Mouse (Mus musculus): Measurements from ENCODE around the gene Zfr.
"Not testable (repeated sequence)": the region's sequence is repeated elsewhere in the genome, so short reads cannot be mapped to it uniquely, and the experiment has no call there.

The Zfr gene

GRCm38 (mm10) chr15:12214531-12215414 is 97.1 kb downstream of the Zfr start:
- no peak for DNase-seq (ENCODE audit: low read depth, low spot score)

- DNase-seq (ENCODE audit: low read depth, low spot score) = no peak
Observed at GRCm38 (mm10) chr15:12215415-12215718, 97.7 kb downstream of the Zfr start.

GRCm38 (mm10) chr15:12216119-12216518 is 98.5 kb downstream of the Zfr start:
- no peak for DNase-seq (ENCODE audit: low read depth, low spot score)

GRCm38 (mm10) chr15:12216798-12217197 is 99.2 kb downstream of the Zfr start:
- DNase-seq (ENCODE audit: low read depth, low spot score) = no peak

GRCm38 (mm10) chr15:12217332-12217731 is 99.7 kb downstream of the Zfr start:
- not testable (repeated sequence) for DNase-seq (ENCODE audit: low read depth, low spot score)

- DNase-seq (ENCODE audit: low read depth, low spot score) = no peak
Observed at GRCm38 (mm10) chr15:12217849-12218248, 100.2 kb downstream of the Zfr start.

- no peak for DNase-seq (ENCODE audit: low read depth, low spot score)
Observed at GRCm38 (mm10) chr15:12218583-12219382, 101.2 kb downstream of the Zfr start.

- no peak for DNase-seq (ENCODE audit: low read depth, low spot score)
Observed at GRCm38 (mm10) chr15:12221131-12221530, 103.5 kb downstream of the Zfr start.

GRCm38 (mm10) chr15:12222564-12223302 is 105.1 kb downstream of the Zfr start:
- DNase-seq (ENCODE audit: low read depth, low spot score) = no peak

- no peak for DNase-seq (ENCODE audit: low read depth, low spot score)
Observed at GRCm38 (mm10) chr15:12223393-12223792, 105.8 kb downstream of the Zfr start.

- DNase-seq (ENCODE audit: low read depth, low spot score) = no peak
Observed at GRCm38 (mm10) chr15:12224239-12224638, 106.6 kb downstream of the Zfr start.

GRCm38 (mm10) chr15:12225062-12225461 is 107.4 kb downstream of the Zfr start:
- no peak for DNase-seq (ENCODE audit: low read depth, low spot score)

- no peak for DNase-seq (ENCODE audit: low read depth, low spot score)
Observed at GRCm38 (mm10) chr15:12226908-12227307, 109.3 kb downstream of the Zfr start.

GRCm38 (mm10) chr15:12227355-12227754 is 109.7 kb downstream of the Zfr start:
- DNase-seq (ENCODE audit: low read depth, low spot score) = no peak

- no peak for DNase-seq (ENCODE audit: low read depth, low spot score)
Observed at GRCm38 (mm10) chr15:12229603-12230242, 112.1 kb downstream of the Zfr start.

- no peak for DNase-seq (ENCODE audit: low read depth, low spot score)
Observed at GRCm38 (mm10) chr15:12230243-12230935, 112.8 kb downstream of the Zfr start.

- no peak for DNase-seq (ENCODE audit: low read depth, low spot score)
Observed at GRCm38 (mm10) chr15:12231462-12231861, 113.8 kb downstream of the Zfr start.

- DNase-seq (ENCODE audit: low read depth, low spot score) = no peak
Observed at GRCm38 (mm10) chr15:12232429-12232828, 114.8 kb downstream of the Zfr start.

GRCm38 (mm10) chr15:12233021-12233420 is 115.4 kb downstream of the Zfr start:
- no peak for DNase-seq (ENCODE audit: low read depth, low spot score)
